Mouse (Mus musculus): ENCODE data around the gene Dnmt3l.

Gene Dnmt3l

DNA sequence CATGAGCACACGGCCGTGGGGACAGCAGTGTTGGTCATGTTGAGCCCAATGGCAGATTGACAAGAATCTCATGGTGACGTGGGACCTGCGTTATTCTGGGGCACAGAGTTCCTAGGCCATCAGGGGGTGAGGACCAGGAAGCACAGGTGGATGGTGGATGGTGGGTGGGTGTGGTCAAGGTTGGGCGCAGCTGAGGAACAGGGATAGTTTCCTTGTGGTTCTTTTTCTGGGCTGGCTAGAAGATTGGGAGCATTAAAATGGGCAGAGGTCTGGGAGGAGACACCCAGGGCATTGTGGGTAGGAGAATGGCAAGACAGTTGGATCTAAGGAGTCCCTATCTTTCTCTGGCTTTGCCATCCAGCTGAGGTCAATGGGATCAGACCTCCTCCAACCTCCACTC lies at the start of gene Dnmt3l:
TSS of gene Dnmt3l (plus strand) at position 301 of the 400 bp plus-strand sequence.
- in situ Hi-C loops (cut with MboI; ENCODE audit: unreplicated experiment in 2 of 2) = loop anchor here (25.0 kb wide), 1 partner anchor 346 kb away; no protein-coding TSS in a partner anchor

DNA sequence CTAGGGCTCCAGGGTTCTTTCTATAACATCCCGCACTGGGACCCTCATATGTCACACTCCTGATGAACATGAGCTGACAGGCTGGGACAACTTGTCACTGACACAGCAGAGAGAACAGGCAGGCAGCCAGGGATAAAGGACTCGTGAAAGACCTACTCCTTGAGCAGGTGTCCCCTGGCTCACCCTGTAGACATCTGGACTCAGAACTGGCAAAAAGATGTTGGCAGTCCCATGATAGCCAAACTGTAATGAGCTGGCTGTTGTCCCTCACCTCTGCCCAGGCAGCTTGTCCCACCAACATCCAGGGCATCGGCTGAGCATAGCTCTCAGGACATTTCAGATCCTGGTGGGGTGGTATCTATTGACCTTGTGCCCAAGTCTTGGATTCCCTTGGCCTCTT lies 46.1 kb upstream of the Dnmt3l start:
- in situ Hi-C loops (cut with MboI; ENCODE audit: unreplicated experiment in 2 of 2) = no loop called here

DNA sequence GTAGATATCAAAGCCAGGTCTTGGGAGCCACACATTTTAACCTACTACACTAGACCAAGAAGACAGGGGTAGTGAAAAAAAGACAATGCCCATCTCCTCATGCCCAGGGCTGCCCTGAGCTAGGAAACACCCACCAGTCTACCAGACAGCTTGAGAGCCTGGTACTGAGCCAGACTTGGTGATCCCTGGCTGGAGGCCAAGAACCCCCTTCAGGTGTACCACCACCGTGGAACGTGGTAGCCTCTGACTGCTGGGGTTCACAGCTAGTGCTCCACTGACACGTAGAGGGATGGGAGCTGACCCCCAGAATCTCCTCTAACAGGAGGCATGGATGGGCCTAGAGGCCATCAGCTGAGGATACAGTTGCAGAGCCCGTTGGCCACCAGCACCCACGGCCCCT lies 41.5 kb upstream of the Dnmt3l start:
- in situ Hi-C loops (cut with MboI; ENCODE audit: unreplicated experiment in 2 of 2) = loop anchor here (25.0 kb wide), 2 partner anchors 587 to 1687 kb away; partner anchors contain the start of genes Cdc34 (in 1 of the 2), Gzmm (in 1 of the 2) and Syde1 (in 1 of the 2)

DNA sequence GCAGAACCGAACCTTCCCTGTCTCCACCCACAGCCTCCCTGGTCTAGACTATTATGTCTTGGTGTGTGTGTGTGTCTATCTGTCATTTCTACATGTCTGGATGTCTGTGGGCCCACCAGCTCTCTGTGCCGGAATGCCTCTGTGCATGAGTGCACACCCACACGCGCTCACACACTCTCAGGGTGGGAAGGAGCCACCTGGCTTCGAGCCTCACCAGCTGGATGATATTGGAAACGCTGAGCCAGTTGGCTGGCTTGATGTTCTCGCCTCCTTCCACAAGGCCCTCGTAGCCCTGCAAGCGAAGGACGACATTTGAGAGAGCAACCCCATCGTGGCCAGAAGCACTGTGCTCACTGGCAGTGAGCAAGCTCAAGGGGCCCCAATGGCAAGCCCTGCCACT lies 40.0 kb upstream of the Dnmt3l start:
- in situ Hi-C loops (cut with MboI; ENCODE audit: unreplicated experiment in 2 of 2) = loop anchor here (25.0 kb wide), 2 partner anchors 586 to 1686 kb away; partner anchors contain the start of genes Cdc34 (in 1 of the 2), Gzmm (in 1 of the 2) and Syde1 (in 1 of the 2)

DNA sequence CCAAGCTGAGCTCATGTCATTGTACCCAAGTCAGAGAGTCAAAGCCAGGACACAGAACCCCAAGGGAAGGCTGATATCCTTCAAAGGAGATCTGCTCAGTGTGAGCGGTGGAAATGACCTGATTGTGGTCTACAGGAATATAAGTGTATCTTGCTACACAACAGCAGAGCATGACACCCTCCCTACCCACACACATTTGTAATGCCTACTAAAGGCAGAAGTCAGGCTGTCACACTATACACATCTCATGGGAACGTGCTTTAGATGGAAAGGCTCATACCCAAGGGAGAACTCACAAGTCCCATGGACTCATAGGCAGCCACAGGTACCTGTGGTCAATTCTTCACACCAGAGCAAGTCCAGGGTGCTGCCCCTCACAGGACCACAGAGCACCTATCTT lies 39.4 kb upstream of the Dnmt3l start:
- in situ Hi-C loops (cut with MboI; ENCODE audit: unreplicated experiment in 2 of 2) = loop anchor here (25.0 kb wide), 2 partner anchors 585 to 1685 kb away; partner anchors contain the start of genes Cdc34 (in 1 of the 2), Gzmm (in 1 of the 2) and Syde1 (in 1 of the 2)

DNA sequence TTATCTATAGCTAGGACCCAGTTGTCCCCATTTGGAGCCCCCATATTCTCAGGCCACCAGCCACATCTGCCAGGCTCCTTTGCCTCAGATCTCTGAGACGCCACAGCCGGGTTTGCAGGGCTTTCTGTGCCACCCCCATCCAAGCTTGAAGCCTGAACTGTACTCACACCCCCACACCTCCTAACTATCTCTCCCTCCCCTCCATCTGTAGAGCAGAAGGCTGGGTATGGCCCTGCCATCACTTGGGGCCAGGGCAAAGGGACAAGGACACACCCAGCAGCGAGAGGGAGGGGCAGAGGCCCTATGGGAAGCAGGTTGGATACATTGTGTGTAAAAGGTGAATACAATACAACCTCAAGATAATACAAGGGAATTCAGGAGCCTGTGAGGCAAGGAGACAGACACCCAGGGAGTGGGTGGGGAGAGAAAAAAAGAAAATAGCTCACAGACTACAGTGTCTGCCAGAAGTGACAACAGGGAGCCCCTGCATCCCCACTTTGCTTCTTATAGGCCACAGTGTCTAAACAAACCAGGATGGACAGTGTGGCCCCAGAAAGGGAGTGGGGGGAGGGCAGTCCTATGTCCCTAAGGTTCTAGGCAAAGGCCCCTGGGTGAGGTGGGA lies 37.2 kb upstream of the Dnmt3l start:
- in situ Hi-C loops (cut with MboI; ENCODE audit: unreplicated experiment in 2 of 2) = loop anchor here (25.0 kb wide), 2 partner anchors 583 to 1683 kb away; partner anchors contain the start of genes Cdc34 (in 1 of the 2), Gzmm (in 1 of the 2) and Syde1 (in 1 of the 2)

DNA sequence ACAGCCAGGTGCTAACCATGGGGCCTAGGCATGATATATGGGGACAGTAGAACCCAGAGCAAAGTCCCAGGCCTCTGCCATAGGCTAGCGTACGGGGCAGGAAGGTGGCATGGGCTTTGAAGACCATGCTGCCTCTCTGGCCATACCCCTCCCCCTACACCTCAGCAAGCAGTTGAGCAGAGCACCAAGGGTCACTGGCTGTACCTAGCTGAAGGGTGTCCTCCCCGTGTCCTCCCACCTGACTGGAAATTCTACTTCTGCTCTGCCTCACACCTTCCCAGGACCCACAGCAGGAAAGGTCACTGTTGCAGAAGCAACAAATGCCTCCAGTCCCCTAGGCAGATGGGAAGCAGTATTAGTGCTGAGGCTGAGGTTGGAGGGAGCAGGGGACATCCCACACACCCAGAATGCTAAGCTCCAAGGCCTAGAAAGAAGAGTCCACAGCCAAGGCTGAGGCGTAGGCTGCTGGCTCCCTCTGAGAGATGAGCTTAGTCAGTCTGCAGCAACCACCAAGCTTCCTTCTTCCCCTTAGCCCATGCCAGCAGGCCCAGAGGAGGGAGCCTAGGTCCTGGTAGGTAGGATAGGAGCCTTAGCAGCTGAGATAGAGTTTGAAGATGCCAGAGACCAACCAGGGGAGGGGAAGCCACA lies 35.8 kb upstream of the Dnmt3l start:
- in situ Hi-C loops (cut with MboI; ENCODE audit: unreplicated experiment in 2 of 2) = loop anchor here (25.0 kb wide), 2 partner anchors 581 to 1681 kb away; partner anchors contain the start of genes Cdc34 (in 1 of the 2), Gzmm (in 1 of the 2) and Syde1 (in 1 of the 2)

DNA sequence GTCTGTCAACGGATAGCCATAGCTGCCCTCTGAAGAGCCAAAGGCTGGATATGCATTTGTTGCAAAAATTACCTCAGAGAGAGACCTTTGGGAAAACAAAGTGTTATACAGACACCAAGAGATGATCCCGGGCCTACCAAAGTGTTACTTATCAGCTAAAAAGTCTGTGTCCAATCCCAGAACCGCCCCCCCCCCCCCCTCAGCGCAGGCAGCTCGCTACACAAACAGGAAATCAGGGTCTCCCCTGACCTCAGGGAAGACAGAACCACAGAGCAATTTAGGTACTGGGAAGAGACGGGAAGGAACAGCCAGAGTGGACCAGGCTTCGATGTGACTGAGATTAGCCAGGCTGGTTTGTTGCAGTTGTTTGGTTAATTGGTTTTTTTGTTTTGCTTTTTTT lies 34.5 kb upstream of the Dnmt3l start:
- in situ Hi-C loops (cut with MboI; ENCODE audit: unreplicated experiment in 2 of 2) = loop anchor here (25.0 kb wide), 2 partner anchors 580 to 1680 kb away; partner anchors contain the start of genes Cdc34 (in 1 of the 2), Gzmm (in 1 of the 2) and Syde1 (in 1 of the 2)

DNA sequence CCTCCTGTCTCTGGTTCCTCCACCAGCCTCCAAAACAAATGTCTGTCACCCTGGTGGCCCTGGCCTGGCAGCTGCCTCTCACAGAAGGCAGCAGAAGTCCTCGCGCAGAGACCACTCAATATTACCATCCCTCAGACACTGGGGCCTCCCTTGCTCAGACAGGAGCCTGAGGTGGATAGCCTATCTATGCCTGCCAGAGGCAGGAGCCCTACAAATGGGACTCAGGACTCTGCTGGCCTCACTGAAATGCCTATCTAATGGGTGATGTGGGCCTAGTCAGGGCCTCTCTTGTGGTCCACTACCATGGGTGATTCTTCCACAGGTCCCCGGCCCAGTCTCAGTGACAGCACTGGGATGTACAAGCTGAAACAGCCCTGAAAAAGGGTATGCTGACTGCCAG lies 33.6 kb upstream of the Dnmt3l start:
- in situ Hi-C loops (cut with MboI; ENCODE audit: unreplicated experiment in 2 of 2) = loop anchor here (25.0 kb wide), 2 partner anchors 579 to 1679 kb away; partner anchors contain the start of genes Cdc34 (in 1 of the 2), Gzmm (in 1 of the 2) and Syde1 (in 1 of the 2)

DNA sequence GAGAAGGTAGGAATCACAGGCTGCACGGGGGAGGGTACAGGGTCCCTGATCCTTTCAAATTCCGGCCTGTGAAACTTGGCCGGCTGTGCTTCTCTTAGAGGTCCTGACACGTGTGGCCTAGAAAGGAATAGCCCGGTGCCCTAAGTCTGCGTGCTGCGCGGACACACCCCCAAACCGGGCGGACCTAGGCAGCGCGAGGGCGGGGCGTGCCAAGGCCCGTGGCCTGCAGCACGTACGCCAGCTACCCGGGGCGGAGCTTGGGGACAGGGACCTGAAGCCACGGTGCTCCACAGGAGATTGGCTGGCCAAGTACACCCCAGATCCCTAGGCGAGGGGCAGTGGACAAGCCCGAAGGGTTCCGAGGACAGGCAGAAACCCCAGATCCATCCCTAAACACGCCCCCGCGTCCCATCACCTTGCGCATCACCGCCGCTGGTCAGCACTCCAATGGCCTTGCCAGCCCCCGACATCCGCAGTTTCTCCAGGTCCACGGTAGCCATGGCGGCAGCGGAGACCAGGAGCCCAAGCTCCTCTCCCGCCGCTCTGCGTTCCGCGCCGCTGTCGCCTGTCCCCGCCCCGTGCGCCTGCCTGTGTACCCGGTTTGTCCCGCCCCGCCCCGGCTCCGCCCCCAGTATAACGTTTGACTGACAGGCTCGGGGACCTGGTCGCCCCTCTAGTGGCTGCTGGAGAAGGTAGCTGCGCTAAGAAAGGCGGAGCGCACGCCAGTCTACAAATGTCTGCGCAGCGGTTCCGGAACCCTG lies 32.4 kb upstream of the Dnmt3l start:
- in situ Hi-C loops (cut with MboI; ENCODE audit: unreplicated experiment in 2 of 2) = loop anchor here (25.0 kb wide), 2 partner anchors 578 to 1678 kb away; partner anchors contain the start of genes Cdc34 (in 1 of the 2), Gzmm (in 1 of the 2) and Syde1 (in 1 of the 2)

DNA sequence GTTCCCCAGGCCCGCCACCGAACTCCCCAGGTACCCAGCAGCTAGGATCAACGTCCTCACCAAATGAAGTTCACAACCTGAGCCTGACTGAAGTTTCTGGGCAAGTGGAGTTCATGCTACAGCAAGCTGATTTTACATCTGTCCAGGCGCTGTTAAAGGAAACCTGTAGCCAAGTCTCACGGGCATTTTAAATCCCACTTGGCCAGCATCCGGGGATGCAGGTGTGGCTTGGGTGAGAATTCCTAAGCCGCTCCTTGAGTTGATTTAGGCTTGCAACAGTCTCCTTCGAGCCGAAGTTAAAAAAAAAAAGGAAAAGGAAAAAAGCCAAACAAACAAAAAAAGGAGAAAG lies 31.8 kb upstream of the Dnmt3l start, which contains the start of gene Pfkl:
TSS of gene Pfkl (minus strand) at position 139 of the 349 bp plus-strand sequence.
- in situ Hi-C loops (cut with MboI; ENCODE audit: unreplicated experiment in 2 of 2) = loop anchor here (10.0 to 25.0 kb wide), 3 partner anchors 495 to 1677 kb away; partner anchors contain the start of genes Cdc34 (in 1 of the 2), Fam207a (in 1 of the 2), Gzmm (in 1 of the 2) and Syde1 (in 1 of the 2)

DNA sequence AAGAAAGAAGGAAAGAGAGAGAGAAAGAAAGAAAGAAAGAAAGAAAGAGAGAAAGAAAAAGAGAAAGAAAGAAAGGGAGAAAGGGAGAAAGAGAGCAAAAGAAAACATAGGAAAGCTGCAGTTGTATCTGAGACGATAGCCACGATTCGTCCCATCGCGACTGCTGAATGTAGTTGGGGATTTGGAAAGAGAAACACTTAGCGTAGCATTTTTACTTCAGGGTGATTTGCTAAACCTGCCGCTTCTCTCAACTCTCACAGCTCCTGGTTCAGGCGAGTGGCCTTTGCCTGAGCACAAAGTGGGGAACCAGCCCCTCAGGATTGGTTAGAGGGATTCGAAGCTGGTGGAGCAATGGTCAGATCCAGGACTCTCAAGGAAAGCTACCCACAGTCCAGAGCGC lies 31.4 kb upstream of the Dnmt3l start:
- in situ Hi-C loops (cut with MboI; ENCODE audit: unreplicated experiment in 2 of 2) = loop anchor here (10.0 to 25.0 kb wide), 3 partner anchors 496 to 1677 kb away; partner anchors contain the start of genes Cdc34 (in 1 of the 2), Fam207a (in 1 of the 2), Gzmm (in 1 of the 2) and Syde1 (in 1 of the 2)

DNA sequence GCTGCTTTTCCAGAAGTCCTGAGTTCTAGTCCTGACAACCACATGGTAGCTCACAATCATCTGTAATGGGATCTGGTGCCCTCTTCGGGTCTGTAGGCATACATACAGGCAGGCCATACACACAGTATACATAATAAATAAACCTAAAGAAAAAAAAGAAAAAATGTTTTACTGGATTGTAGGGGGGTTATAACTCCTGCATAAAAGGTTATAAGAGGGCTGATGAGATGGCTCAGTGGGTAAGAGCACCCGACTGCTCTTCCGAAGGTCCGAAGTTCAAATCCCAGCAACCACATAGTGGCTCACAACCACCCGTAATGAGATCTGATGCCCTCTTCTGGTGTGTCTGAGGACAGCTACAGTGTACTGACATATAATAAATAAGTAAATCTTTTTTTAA lies 30.6 kb upstream of the Dnmt3l start:
- in situ Hi-C loops (cut with MboI; ENCODE audit: unreplicated experiment in 2 of 2) = loop anchor here (10.0 to 25.0 kb wide), 3 partner anchors 496 to 1676 kb away; partner anchors contain the start of genes Cdc34 (in 1 of the 2), Fam207a (in 1 of the 2), Gzmm (in 1 of the 2) and Syde1 (in 1 of the 2)

DNA sequence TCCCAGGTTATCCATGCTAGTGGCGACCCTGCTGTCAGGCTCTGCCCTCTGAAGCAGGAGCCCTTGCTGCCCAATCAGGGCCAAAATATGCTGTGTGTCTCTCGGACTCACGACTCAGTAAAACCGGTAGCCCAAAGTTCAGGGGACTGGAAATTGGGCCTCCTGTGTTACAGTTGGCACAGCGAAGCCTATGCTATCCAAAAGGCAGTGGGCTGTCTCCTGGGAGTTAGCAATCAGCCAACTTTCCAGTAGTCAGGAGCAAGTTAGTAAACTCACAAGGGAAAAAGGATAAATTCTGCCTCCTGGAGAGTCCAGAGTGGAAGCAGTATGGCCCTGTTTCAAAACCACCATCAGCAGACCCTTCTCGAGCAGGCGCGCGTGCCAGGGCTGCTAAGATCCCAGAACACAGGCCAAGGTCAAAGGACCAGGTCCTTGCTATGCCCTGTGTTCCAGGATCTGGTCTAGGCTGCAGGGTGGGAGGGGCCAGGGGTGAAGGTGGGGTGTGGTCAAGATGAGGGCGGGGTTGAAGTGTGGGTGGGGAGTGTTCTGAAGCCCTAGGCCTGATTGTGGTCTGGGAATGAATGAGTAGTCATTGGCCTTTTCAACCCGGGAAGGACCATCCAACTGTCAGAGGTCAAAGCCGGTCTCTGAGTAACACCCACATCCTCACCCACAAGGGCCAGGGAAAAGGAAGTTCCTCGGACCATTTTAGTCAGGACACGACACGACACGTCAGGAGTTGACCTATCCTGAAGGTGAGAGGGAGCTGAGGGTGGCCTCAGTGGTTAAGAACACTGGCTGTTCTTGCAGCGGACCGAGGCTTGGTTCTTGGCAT lies 28.9 kb upstream of the Dnmt3l start:
- in situ Hi-C loops (cut with MboI; ENCODE audit: unreplicated experiment in 2 of 2) = loop anchor here (10.0 to 25.0 kb wide), 3 partner anchors 498 to 1674 kb away; partner anchors contain the start of genes Cdc34 (in 1 of the 2), Fam207a (in 1 of the 2), Gzmm (in 1 of the 2) and Syde1 (in 1 of the 2)

DNA sequence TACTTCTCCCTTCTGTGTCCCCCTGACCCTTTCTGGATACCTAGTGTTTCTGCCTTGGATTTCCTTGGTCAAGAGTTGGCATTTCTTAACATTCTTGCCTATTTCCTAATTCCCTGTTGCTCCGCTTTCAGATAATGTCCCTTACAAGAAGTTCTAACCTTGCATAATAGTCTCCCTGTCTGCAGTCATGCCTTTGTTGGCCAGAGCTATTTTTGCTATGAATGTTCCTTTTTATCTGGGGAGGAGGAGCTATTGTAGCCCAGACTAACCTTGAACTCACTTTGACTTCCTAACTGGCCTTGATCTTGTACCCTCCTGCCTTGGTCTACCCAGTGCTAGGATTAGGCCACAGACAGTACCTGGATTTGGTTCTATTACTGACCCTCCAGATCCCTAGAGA lies 26.3 kb upstream of the Dnmt3l start:
- in situ Hi-C loops (cut with MboI; ENCODE audit: unreplicated experiment in 2 of 2) = loop anchor here (10.0 to 25.0 kb wide), 3 partner anchors 501 to 1672 kb away; partner anchors contain the start of genes Cdc34 (in 1 of the 2), Fam207a (in 1 of the 2), Gzmm (in 1 of the 2) and Syde1 (in 1 of the 2)

DNA sequence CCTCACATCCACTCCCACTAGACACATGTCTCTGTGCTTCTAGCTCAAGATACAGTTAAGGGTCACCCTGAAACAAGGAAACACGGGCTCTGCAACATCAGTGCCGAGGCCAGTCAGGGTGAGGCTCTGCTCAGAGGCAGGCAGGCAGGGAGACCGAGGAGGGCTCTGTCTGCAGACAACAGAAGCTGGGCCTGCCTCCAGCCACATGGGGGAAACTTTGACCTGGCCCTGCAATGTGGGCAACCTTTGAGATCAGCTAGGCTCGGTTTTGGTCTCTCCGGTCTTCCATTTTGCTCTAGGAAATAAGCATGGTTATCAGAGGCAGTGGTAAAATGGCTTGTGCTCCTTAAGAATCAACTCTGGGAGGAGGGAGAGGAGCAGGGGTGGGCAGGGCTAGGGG lies 25.4 kb upstream of the Dnmt3l start:
- in situ Hi-C loops (cut with MboI; ENCODE audit: unreplicated experiment in 2 of 2) = loop anchor here (10.0 to 25.0 kb wide), 3 partner anchors 502 to 1671 kb away; partner anchors contain the start of genes Cdc34 (in 1 of the 2), Fam207a (in 1 of the 2), Gzmm (in 1 of the 2) and Syde1 (in 1 of the 2)

DNA sequence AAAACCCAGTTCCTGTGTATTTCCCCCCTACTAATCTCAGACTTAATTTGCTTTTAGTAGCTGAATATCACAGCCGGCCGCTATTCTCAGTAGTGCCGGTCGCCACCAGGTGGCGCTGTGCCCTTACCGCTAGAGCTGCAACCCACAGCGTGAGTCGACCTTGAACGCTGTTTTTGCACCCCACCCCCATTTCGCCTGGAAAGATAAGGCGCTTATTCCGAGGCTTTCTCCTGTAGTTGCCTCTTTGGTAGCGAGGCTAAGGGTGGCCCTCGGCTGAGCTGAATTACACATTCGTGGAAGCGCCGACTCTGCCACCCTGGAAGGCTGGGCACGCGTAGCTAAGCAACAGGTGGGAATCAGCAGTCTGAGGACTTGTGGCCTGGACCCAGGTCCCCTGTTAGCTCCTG lies 22.9 kb upstream of the Dnmt3l start:
- in situ Hi-C loops (cut with MboI; ENCODE audit: unreplicated experiment in 2 of 2) = loop anchor here (10.0 to 25.0 kb wide), 3 partner anchors 504 to 1669 kb away; partner anchors contain the start of genes Cdc34 (in 1 of the 2), Fam207a (in 1 of the 2), Gzmm (in 1 of the 2) and Syde1 (in 1 of the 2)

DNA sequence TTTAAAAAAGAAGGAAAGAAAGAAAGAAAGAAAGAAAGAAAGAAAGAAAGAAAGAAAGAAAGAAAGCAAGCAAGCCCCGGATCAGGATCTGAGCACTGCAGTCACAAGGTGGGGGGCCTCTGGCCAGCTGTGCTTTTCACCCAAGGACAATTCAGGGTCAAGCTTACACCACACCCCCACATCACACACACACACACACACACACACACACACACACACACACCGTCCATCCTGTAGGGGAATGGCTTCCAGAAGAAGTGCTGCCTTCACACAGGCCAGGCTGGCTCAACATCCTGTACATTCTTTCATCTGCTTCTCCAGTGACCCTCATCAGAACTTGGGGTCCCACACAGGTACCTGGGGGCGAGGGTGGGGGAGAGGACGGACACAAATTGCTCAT lies 22.5 kb upstream of the Dnmt3l start:
- in situ Hi-C loops (cut with MboI; ENCODE audit: unreplicated experiment in 2 of 2) = loop anchor here (10.0 to 25.0 kb wide), 3 partner anchors 504 to 1668 kb away; partner anchors contain the start of genes Cdc34 (in 1 of the 2), Fam207a (in 1 of the 2), Gzmm (in 1 of the 2) and Syde1 (in 1 of the 2)

All from v-Abl transformed pro-B cells (cell line).